In the genomic region with DNA sequence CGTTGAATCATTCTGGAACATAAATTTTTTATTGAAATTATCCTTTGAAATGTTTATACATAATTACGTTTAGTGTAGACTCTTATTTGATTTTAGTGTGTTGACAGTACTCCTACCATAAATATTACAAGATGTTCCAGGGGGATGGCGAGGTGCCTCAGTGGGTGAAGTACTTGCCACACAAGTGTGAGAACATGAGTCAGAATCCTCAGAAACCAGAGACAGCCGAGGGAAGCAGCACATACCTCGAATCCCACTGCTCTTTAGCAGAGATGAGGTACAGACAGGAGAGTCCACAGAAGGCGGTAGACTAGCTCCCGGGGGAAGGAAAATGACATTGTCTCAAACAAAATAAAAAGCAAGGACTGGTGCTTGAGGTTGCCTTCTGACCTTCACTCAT, we compare ENCODE assay signal across 26 mouse cellular contexts.
A peak's percentile ranks its signal among the peaks of the same experiment; 100 is the strongest.
DNase-seq lines count a peak whose midpoint lies in the region.
"Had no signal": no experiment of that assay in that cellular context is flagged by ENCODE, and none has a peak within 500 bp of the region (broad histone marks: within the 10 kb centered on the region; RNA-seq: fewer than 3 reads in every experiment).

No protein-coding gene starts in this region.

- WGBS in midbrain, embryonic 10.5 days = 83% methylated on average over 7 of the region's 7 CpGs

- H3K27me3 ChIP-seq in midbrain, embryonic 10.5 days (ENCODE audit: low read depth, poor library complexity, severe bottlenecking) = no peaks in the 10 kb centered on the region
- H3K27me3 ChIP-seq: embryonic facial prominence, embryonic 13.5 days; forebrain, embryonic 12.5 days; forebrain, embryonic 15.5 days; heart, embryonic 12.5 days; heart, embryonic 15.5 days; hindbrain, embryonic 13.5 days had no signal

- H3K9me3 ChIP-seq in midbrain, embryonic 10.5 days (replicated peaks) = no peaks in the 10 kb centered on the region
- H3K9me3 ChIP-seq: embryonic facial prominence, embryonic 10.5 days; embryonic facial prominence, embryonic 13.5 days; forebrain, embryonic 12.5 days; forebrain, embryonic 15.5 days; heart, embryonic 12.5 days; heart, embryonic 15.5 days; hindbrain, embryonic 10.5 days; hindbrain, embryonic 13.5 days had no signal

- no peaks in the 10 kb centered on the region for H3K4me1 ChIP-seq in midbrain, embryonic 10.5 days
- H3K4me1 ChIP-seq: embryonic facial prominence, embryonic 10.5 days; embryonic facial prominence, embryonic 13.5 days; forebrain, embryonic 12.5 days; forebrain, embryonic 15.5 days; hindbrain, embryonic 10.5 days; hindbrain, embryonic 13.5 days had no signal

- H3K4me3 ChIP-seq in midbrain, embryonic 10.5 days = no peak overlapping the region
- H3K4me3 ChIP-seq: embryonic facial prominence, embryonic 10.5 days; embryonic facial prominence, embryonic 13.5 days; erythroblast, embryonic 14.5 days; forebrain, embryonic 12.5 days; forebrain, embryonic 15.5 days; heart, embryonic 12.5 days; heart, embryonic 15.5 days; hindbrain, embryonic 10.5 days; hindbrain, embryonic 13.5 days had no signal

- H3K36me3 ChIP-seq in midbrain, embryonic 10.5 days = no peaks in the 10 kb centered on the region
- H3K36me3 ChIP-seq: embryonic facial prominence, embryonic 10.5 days; embryonic facial prominence, embryonic 13.5 days; forebrain, embryonic 12.5 days; forebrain, embryonic 15.5 days; heart, embryonic 12.5 days; heart, embryonic 15.5 days; hindbrain, embryonic 10.5 days; hindbrain, embryonic 13.5 days had no signal

- peak; percentile 22 to 26 for DNase-seq in frontal cortex, postnatal 36 days (ENCODE audit: low spot score in 2 of 2)
- no peak for DNase-seq in frontal cortex, postnatal 10 days (ENCODE audit: low spot score in 2 of 2)
- DNase-seq in right cerebral cortex, adult 18-20 months = peak; percentile 51
- DNase-seq in right cerebral cortex, postnatal 4 days = no peak
- peak; percentile 51 for DNase-seq in telencephalon, adult 2 months (ENCODE audit: low read depth, low spot score)
- no peak for DNase-seq in midbrain, embryonic 10.5 days (ENCODE audit: low spot score)
- DNase-seq: adrenal gland, adult 2 months; adrenal gland, postnatal 14 days; cerebellum, adult 11-12 months; cerebellum, adult 8-10 months; cerebellum, postnatal 10 days; cerebellum, postnatal 36 days; embryo, embryonic 11 days; gastrocnemius, postnatal 25 days; heart, adult 18-20 months; heart, postnatal 10 days; heart, postnatal 36 days had no signal

- no peak overlapping the region for H3K27ac ChIP-seq in midbrain, embryonic 10.5 days (replicated peaks)
- H3K27ac ChIP-seq: embryonic facial prominence, embryonic 10.5 days; embryonic facial prominence, embryonic 13.5 days; forebrain, embryonic 12.5 days; forebrain, embryonic 15.5 days; heart, embryonic 15.5 days; hindbrain, embryonic 10.5 days; hindbrain, embryonic 13.5 days had no signal

Comparison
In these comparisons a context has a peak if more than half of its experiments do, and no peak if none do; other contexts are left out.
1. DNase-seq: peak in frontal cortex, postnatal 36 days (2 of 2), right cerebral cortex, adult 18-20 months (single experiment) and telencephalon, adult 2 months (single experiment); none in frontal cortex, postnatal 10 days (0 of 2), right cerebral cortex, postnatal 4 days (single experiment) and midbrain, embryonic 10.5 days (single experiment).